Mouse (Mus musculus) left cerebral cortex, adult 2 months (tissue): ENCODE results near the gene Bora. TPM values are rescaled to one million over a fixed set of nuclear protein-coding genes. Genes with fewer than 3 reads are reported as not detected.
"Not testable (repeated sequence)": the region's sequence is repeated elsewhere in the genome, so short reads cannot be mapped to it uniquely, and the experiment has no call there.

ENCODE experiments used
- DNase-seq, 2 experiments: peaks; one replicate each; pipeline ENCODE4 v3.0.0; 2021 to 2022; ENCODE audit warnings: low spot score in 2 of 2, mixed read lengths in 1 of 2; ENCODE audit errors: extremely low spot score in 1 of 2
- H3K27ac ChIP-seq: fragments of 200-600 bp; 2 replicates; pipeline ENCODE4 v1.8.1; 2022
- H3K4me3 ChIP-seq: fragments of 200-600 bp; 2 replicates; pipeline ENCODE4 v1.8.1; 2022
- CTCF ChIP-seq: fragments of 200-600 bp; IDR thresholded peaks from 2 replicates; pipeline ENCODE4 v1.8.1; 2022; ENCODE audit warnings: antibody characterized with exemption, mild to moderate bottlenecking, moderate library complexity
- intact Hi-C: fragments of 180-260 bp; cut with DNase I; formaldehyde crosslinking; loops from one replicate; pipeline ENCODE4 v1.15.1; 2025
- total RNA-seq, 2 experiments: library from RNA; stranded (reverse); gene quantifications; 2 replicates each; pipeline ENCODE4 v1.2.3; 2021

The Bora gene
- total RNA-seq, 2 experiments from 2014 or later: 2.6 to 4.1 TPM

- intact Hi-C loops: no loop called here
- no peak for DNase-seq
- H3K4me3 ChIP-seq: no peak overlapping the region
- no peak for TF ChIP-seq CTCF
- H3K27ac ChIP-seq: no peak overlapping the region
These were observed 8.3 kb upstream of the Bora start for GRCm38 (mm10) chr14:99037703-99038102.

- H3K27ac ChIP-seq, H3K4me3 ChIP-seq, intact Hi-C loops, DNase-seq: not testable (repeated sequence)
These were observed 6.7 kb upstream of the Bora start for GRCm38 (mm10) chr14:99039308-99039707.

- no peak overlapping the region for H3K27ac ChIP-seq
- no peak for DNase-seq
- H3K4me3 ChIP-seq: no peak overlapping the region
- no peak for TF ChIP-seq CTCF
- intact Hi-C loops: no loop called here
These were observed 4.6 kb upstream of the Bora start for GRCm38 (mm10) chr14:99041416-99041815.

GRCm38 (mm10) chr14:99043499-99043898 is 2.5 kb upstream of the Bora start:
- intact Hi-C loops: no loop called here
- H3K27ac ChIP-seq: no peak overlapping the region
- DNase-seq: no peak
- no peak overlapping the region for H3K4me3 ChIP-seq
- no peak for TF ChIP-seq CTCF

GRCm38 (mm10) chr14:99044096-99044495 is 1.9 kb upstream of the Bora start:
- intact Hi-C loops: no loop called here
- DNase-seq: no peak
- Histone ChIP-seq H3K4me3 (no peak overlapping the region), H3K27ac (no peak overlapping the region)
- TF ChIP-seq CTCF: no peak

- Histone ChIP-seq H3K27ac (no peak overlapping the region), H3K4me3 (peak overlapping the region; percentile 99)
- TF ChIP-seq CTCF: no peak
- no peak for DNase-seq
- intact Hi-C loops: no loop called here
These were observed 1.3 kb upstream of the Bora start for GRCm38 (mm10) chr14:99044718-99045117.

GRCm38 (mm10) chr14:99045378-99046030 is 518 bp upstream of the Bora start:
- no peak for TF ChIP-seq CTCF
- Histone ChIP-seq H3K4me3 (peak overlapping the region; percentile 99), H3K27ac (peak overlapping the region; percentile 65)
- no peak for DNase-seq
- intact Hi-C loops: loop anchor here (2.0 kb wide), 1 partner anchor 53 kb away; the partner anchor contains the start of genes Dis3 and Pibf1

GRCm38 (mm10) chr14:99046782-99047181 is 760 bp downstream of the Bora start:
- intact Hi-C loops: loop anchor here (2.0 kb wide), 1 partner anchor 52 kb away; the partner anchor contains the start of genes Dis3 and Pibf1
- no peak overlapping the region for H3K27ac ChIP-seq
- no peak for TF ChIP-seq CTCF

GRCm38 (mm10) chr14:99058959-99059586 is 13.1 kb downstream of the Bora start:
- DNase-seq: no peak
- no peak for TF ChIP-seq CTCF
- H3K4me3 ChIP-seq: no peak overlapping the region
- H3K27ac ChIP-seq: no peak overlapping the region
- intact Hi-C loops: no loop called here

More at GRCm38 (mm10) chr14:99046782-99047181, 760 bp downstream of the Bora start:
- peak overlapping the region; percentile 99 for H3K4me3 ChIP-seq
- no peak for DNase-seq

GRCm38 (mm10) chr14:99060616-99061015 is 14.6 kb downstream of the Bora start:
- intact Hi-C loops: no loop called here
- no peak for TF ChIP-seq CTCF
- Histone ChIP-seq H3K27ac (no peak overlapping the region), H3K4me3 (no peak overlapping the region)
- peak in 1 of 2 experiments; percentile 33 for DNase-seq

- intact Hi-C loops: no loop called here
- Histone ChIP-seq H3K4me3 (no peak overlapping the region), H3K27ac (no peak overlapping the region)
- TF ChIP-seq CTCF: no peak
- DNase-seq: no peak
These were observed 17.1 kb downstream of the Bora start for GRCm38 (mm10) chr14:99063091-99063490.

- Histone ChIP-seq H3K4me3 (no peak overlapping the region), H3K27ac (no peak overlapping the region)
- TF ChIP-seq CTCF: no peak; the same call in 1 of the 2 replicates
- DNase-seq: no peak
- intact Hi-C loops: no loop called here
These were observed 25.1 kb downstream of the Bora start for GRCm38 (mm10) chr14:99071146-99071545.

- intact Hi-C loops: no loop called here
- Histone ChIP-seq H3K4me3 (no peak overlapping the region), H3K27ac (no peak overlapping the region)
- no peak for DNase-seq
- TF ChIP-seq CTCF: no peak
These were observed 42.9 kb downstream of the Bora start for GRCm38 (mm10) chr14:99088947-99089346.
